Mouse (Mus musculus) kidney, postnatal 0 days (tissue): ENCODE measurements at regions not wholly inside any gene's neighbourhood (a gene's known extent, or its start where the extent isn't known, plus 50 kb on each side); places are given as distances from the start of the nearest gene placed in this dataset.

Experiments
- ATAC-seq: fragments of 200-750 bp; cut with Nextera tagmentation; replicated peaks from 2 replicates; pipeline ENCODE4 v1.8.0; 2017; ENCODE audit warnings: low read depth, moderate number of reproducible peaks, moderate TSS enrichment, moderate library complexity; ENCODE audit not compliant: low FRiP score
- DNase-seq: peaks from one replicate; pipeline ENCODE4 v3.0.0-alpha.2; 2016; ENCODE audit warnings: low spot score
- H3K27ac ChIP-seq: fragments of 300-500 bp; sonication (generic); 2 replicates; pipeline ENCODE4 v1.5.1; 2014; ENCODE audit warnings: mild to moderate bottlenecking
- H3K27me3 ChIP-seq: fragments of 300-500 bp; sonication (generic); 2 replicates; pipeline ENCODE4 v1.6.1; 2014; ENCODE audit warnings: low read length, mixed read lengths; ENCODE audit not compliant: insufficient read depth
- H3K36me3 ChIP-seq: fragments of 300-500 bp; sonication (generic); 2 replicates; pipeline ENCODE4 v1.6.1; 2014; ENCODE audit warnings: low read length, mixed read lengths; ENCODE audit not compliant: insufficient read depth
- H3K4me1 ChIP-seq: fragments of 300-500 bp; sonication (generic); replicated peaks from 2 replicates; pipeline ENCODE4 v1.6.1; 2014; ENCODE audit warnings: antibody characterized with exemption, low read length, mixed read lengths; ENCODE audit not compliant: insufficient read depth
- H3K4me2 ChIP-seq: fragments of 300-500 bp; sonication (generic); 2 replicates; pipeline ENCODE4 v1.6.1; 2014; ENCODE audit warnings: mild to moderate bottlenecking, low read length, moderate library complexity, mixed read lengths
- H3K4me3 ChIP-seq: fragments of 300-500 bp; sonication (generic); replicated peaks from 2 replicates; pipeline ENCODE4 v1.5.1; 2014; ENCODE audit warnings: low read depth, low read length
- H3K9ac ChIP-seq: fragments of 300-500 bp; sonication (generic); 2 replicates; pipeline ENCODE4 v1.6.1; 2014; ENCODE audit warnings: low read depth, low read length
- H3K9me3 ChIP-seq: fragments of 300-500 bp; sonication (generic); replicated peaks from 2 replicates; pipeline ENCODE4 v1.6.1; 2016; ENCODE audit warnings: low read length, inconsistent platforms, mixed read lengths
- CTCF ChIP-seq: IDR thresholded peaks from 2 replicates; pipeline ENCODE4 v1.5.1; 2016; ENCODE audit warnings: antibody characterized with exemption, low read depth, mild to moderate bottlenecking, moderate library complexity
- WGBS: fragments of 180-500 bp; shearing (Covaris S2); extraction: QIAGEN DNeasy Blood & Tissue Kit; methylation state at CpG from one replicate; pipeline ENCODE4 v1.1.7; 2014; 5-methylcytosine and 5-hydroxymethylcytosine counted together

DNA sequence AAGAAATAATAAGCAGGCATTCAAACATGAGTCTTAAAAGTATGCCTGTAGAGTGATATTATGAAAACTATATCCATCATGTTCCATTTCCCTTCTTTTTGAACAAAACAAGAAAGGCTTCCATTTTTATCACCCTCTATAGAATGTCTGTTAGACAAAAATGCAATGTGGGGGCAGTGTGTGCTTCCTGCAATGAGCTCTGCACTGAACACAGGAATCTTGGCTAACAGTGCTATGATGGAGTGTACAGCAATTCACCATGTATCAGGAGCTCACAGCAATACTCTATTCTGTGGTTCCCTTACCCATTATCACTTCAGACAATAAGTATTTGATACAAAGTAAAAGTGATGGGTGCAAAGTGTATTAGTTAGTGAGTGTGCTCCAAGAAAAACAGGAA is 653.3 kb upstream of the Agtr1b start:
- no peak overlapping the region for H3K9ac ChIP-seq
- DNase-seq (no peak), ATAC-seq (no peak)
- no peak overlapping the region for H3K4me2 ChIP-seq
- H3K4me3 ChIP-seq: no peak overlapping the region
- no peaks in the 10 kb centered on the region for H3K4me1 ChIP-seq
- H3K36me3 ChIP-seq: no peaks in the 10 kb centered on the region
- no peaks in the 10 kb centered on the region for H3K9me3 ChIP-seq
- TF ChIP-seq CTCF: no peak
- no peaks in the 10 kb centered on the region for H3K27me3 ChIP-seq
- no peak overlapping the region for H3K27ac ChIP-seq

DNA sequence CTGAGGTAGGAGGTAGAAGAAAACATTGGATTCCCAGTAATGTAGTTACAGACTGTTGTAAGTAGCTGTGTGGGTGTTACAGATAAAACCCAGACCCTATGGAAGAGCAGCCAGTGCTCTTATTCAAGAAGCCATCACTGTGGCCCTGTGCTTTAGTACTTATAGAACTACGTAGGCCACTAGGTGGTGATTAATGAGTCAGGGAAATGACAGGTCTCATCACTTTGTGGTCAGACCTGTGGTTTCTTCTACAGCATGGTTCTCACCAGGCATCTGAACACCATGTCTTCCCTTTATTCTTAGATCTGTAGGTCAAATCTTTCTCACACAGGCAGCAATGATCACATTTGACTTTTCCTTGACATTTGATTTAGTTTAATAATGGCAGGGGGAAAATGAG is 642.7 kb upstream of the Agtr1b start:
- Histone ChIP-seq H3K27ac (no peak overlapping the region), H3K4me3 (no peak overlapping the region), H3K9ac (no peak overlapping the region), H3K4me2 (no peak overlapping the region), H3K9me3 (no peaks in the 10 kb centered on the region), H3K27me3 (no peaks in the 10 kb centered on the region), H3K36me3 (no peaks in the 10 kb centered on the region), H3K4me1 (no peaks in the 10 kb centered on the region)
- WGBS: 81% methylated on average over 1 of the region's 1 CpGs
- DNase-seq (no peak), ATAC-seq (no peak)
- no peak for TF ChIP-seq CTCF

DNA sequence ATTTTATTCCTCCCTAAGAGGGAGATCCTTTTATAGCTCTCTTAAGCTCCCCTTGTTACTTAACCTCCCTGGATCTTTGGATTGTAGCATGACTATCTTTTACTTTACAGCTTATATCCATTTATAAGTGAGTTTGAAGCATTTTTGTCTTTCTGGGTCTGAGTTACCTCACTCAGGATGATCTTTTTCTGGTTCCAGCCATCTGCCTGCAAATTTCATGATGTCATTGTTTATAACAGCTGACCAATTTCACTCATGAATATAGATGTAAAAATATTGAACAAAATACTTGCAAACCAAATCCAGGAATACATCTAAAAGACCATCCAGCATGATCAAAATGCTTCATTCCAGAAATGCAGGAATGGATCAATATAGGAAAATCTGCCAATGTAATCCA is 631.3 kb upstream of the Agtr1b start:
- no peaks in the 10 kb centered on the region for H3K9me3 ChIP-seq
- no peak overlapping the region for H3K27ac ChIP-seq
- H3K4me2 ChIP-seq: no peak overlapping the region
- H3K4me3 ChIP-seq: no peak overlapping the region
- no peaks in the 10 kb centered on the region for H3K36me3 ChIP-seq
- H3K9ac ChIP-seq: no peak overlapping the region
- H3K4me1 ChIP-seq: no peaks in the 10 kb centered on the region
- no peaks in the 10 kb centered on the region for H3K27me3 ChIP-seq
- no peak for ATAC-seq
- no peak for DNase-seq
- no peak for TF ChIP-seq CTCF

DNA sequence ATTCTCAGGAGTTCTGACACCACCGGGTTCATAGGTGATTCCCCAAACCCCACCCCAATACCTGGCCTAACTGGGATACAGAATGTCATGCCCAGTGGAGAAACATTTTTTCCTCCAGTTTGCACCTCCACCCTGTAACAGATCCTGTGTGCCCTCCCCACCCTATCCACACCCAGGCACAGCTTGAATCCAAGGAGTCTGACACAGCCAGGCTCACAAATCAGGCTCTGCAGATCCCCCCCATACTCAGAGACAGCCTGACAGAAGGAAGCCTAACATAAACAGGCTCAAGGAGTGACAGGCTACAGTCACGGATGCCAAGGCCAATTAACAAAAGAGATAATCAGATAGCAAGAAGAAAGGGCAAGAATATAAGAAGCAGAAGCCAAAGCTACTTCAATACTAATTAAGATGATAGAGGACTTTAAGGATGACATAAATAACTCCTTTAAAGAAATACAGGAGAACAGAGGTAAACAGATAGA is 622.6 kb upstream of the Agtr1b start:
- 61% methylated on average over 2 of the region's 2 CpGs for WGBS

DNA sequence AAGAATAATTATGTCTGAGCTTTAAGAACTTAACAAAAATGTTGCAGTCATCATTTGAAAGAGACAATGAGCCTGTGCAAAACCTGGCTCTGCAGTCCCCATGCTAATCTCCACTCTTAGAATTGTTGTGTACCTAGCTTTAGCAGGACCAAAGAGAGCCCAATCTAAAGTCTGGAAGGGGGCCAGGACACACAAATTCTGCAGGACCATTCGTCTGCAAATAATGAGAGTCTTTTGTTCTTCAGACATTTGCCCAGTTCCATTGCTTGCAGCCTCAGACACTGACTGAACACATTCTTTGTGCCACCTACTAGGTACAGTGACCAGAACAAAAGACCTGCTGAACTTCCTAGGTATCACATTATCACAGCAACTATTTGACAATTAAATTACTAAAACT is 620.0 kb upstream of the Agtr1b start:
- no peak overlapping the region for H3K4me3 ChIP-seq
- ATAC-seq: no peak
- WGBS: 4% methylated on average over 1 of the region's 1 CpGs

More for the DNA sequence above, 622.6 kb upstream of the Agtr1b start:
- no peak for TF ChIP-seq CTCF
- Histone ChIP-seq H3K27me3 (no peaks in the 10 kb centered on the region), H3K9me3 (no peaks in the 10 kb centered on the region), H3K36me3 (no peaks in the 10 kb centered on the region), H3K4me1 (no peaks in the 10 kb centered on the region), H3K4me2 (no peak overlapping the region), H3K4me3 (no peak overlapping the region), H3K9ac (no peak overlapping the region), H3K27ac (no peak overlapping the region)
- no peak for ATAC-seq
- no peak for DNase-seq

DNA sequence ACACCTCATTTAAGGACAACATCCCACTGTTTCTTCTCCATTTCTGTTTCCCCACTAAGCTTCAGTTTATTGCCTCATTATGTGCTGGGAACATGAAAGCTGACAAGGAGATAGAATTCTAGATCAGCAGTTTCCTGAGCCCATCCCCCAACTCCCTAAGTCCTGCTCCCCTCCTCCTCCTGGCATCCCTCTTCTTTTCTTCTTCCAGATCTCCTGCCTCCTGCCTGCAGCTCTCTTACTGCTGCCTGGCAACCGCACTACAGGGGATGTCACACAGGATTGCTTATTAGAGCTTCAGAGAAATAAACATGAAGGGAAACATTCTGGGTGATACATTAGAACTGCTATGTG is 619.4 kb upstream of the Agtr1b start:
- ATAC-seq (no peak), DNase-seq (no peak)
- Histone ChIP-seq H3K4me2 (no peak overlapping the region), H3K4me3 (no peak overlapping the region), H3K4me1 (no peaks in the 10 kb centered on the region), H3K9me3 (no peaks in the 10 kb centered on the region), H3K36me3 (no peaks in the 10 kb centered on the region), H3K27me3 (no peaks in the 10 kb centered on the region), H3K9ac (no peak overlapping the region), H3K27ac (no peak overlapping the region)
- 39% methylated on average over 1 of the region's 1 CpGs for WGBS
- TF ChIP-seq CTCF: no peak

More for the DNA sequence above, 620.0 kb upstream of the Agtr1b start:
- H3K36me3 ChIP-seq: no peaks in the 10 kb centered on the region
- H3K4me1 ChIP-seq: no peaks in the 10 kb centered on the region
- H3K27ac ChIP-seq: no peak overlapping the region
- no peak for DNase-seq
- no peak overlapping the region for H3K4me2 ChIP-seq
- no peak overlapping the region for H3K9ac ChIP-seq
- H3K27me3 ChIP-seq: no peaks in the 10 kb centered on the region
- TF ChIP-seq CTCF: no peak
- H3K9me3 ChIP-seq: no peaks in the 10 kb centered on the region

DNA sequence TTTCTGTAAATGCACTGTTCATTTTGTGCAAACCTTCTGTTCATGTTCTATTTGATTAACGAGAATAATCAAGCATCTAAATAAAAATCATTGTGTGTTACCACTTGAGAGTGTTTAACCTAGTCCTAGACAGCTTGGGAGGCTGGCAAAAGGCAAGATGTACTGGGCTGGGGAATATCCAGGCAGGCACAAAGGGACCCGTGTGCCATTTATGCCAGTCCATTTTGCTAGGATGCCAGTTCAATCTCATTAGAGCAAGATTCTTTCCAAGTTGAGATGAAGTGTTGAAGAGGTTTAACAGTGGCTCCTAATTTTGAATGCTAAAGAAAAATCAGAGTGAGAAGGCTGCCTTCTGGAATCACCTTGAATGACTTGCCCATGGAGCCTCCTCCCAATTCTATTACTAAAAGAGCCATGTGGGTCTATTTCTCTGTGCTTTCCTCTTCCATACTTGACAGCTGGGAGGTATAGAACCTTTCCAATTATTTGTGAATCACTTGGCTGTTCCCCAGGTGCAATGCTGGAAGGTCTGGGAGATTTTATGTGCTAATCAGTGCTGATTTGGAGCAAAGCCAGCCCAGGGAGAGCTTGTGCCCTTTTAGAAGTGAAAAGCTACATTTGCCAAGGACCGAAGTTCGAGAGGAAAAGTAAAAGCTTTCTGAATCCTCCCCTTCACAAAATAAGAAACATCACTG is 618.9 kb upstream of the Agtr1b start:
- Histone ChIP-seq H3K9me3 (no peaks in the 10 kb centered on the region), H3K4me1 (no peaks in the 10 kb centered on the region), H3K27ac (no peak overlapping the region), H3K4me3 (no peak overlapping the region), H3K36me3 (no peaks in the 10 kb centered on the region), H3K9ac (no peak overlapping the region), H3K4me2 (no peak overlapping the region), H3K27me3 (no peaks in the 10 kb centered on the region)
- no peak for DNase-seq
- WGBS: 53% methylated on average over 4 of the region's 4 CpGs
- no peak for TF ChIP-seq CTCF
- ATAC-seq: no peak
